Mouse (Mus musculus): ENCODE measurements around the gene Zbtb39. TPM values are rescaled to one million over a fixed set of nuclear protein-coding genes. Genes with fewer than 3 reads are reported as not detected.
A peak's percentile ranks its signal among the peaks of the same experiment; 100 is the strongest.

The Zbtb39 gene
- polyA plus RNA-seq, 1 experiment from 2014 or later: 1.0 TPM

DNA sequence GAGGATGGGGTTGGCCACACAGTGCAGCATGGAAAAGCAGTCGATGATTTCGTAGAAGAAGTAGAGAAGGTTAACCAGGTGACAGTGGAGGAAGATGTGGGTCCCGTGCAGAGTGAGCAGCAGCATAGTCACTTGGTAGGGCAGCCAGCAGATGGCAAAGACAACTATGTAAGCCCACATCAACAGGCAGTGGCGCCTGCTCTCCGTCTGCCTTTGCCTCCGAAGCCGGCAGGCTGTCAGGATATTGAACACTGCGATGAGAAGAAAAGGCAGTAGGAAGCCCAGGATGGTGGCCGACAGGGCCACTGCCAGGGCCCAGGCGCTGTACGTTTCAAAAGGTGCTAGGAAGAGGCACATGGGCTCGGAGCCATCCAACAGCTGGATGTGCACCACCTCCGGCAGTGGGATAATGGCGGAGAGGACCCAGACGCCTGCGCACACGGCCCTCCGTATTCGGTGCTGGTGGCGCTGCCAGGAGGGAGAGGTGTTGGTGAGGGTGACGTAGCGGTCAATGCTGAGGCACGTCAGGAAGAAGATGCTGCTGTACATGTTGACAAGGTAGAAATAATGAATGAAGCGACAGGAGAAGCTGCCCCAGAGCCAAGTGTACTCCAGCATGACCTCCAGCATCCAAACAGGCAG, 10.9 kb downstream of the Zbtb39 start:
- Histone ChIP-seq H3K4me2 (ENCODE audit: low read depth, low read length) (peak overlapping the region; percentile 53), H3K36me3 (replicated peaks; ENCODE audit: insufficient read depth, low read length) (peaks cover 7% of the 10 kb centered on the region), H3K4me1 (ENCODE audit: insufficient read depth) (peaks cover 41% of the 10 kb centered on the region), H3K27me3 (ENCODE audit: insufficient read depth, low read length) (no peaks in the 10 kb centered on the region), H3K9me3 (ENCODE audit: low read length) (no peaks in the 10 kb centered on the region), H3K9ac (replicated peaks) (peak overlapping the region; percentile 53), H3K27ac (ENCODE audit: low read depth) (peak overlapping the region; percentile 93), H3K4me3 (ENCODE audit: low read depth, low read length) (peak overlapping the region; percentile 24)
- 68% methylated on average over 24 of the region's 24 CpGs for WGBS (ENCODE audit: insufficient replicate concordance)
- ATAC-seq: no peak
- no peak for DNase-seq
- no peak for TF ChIP-seq EP300 (IDR thresholded peaks at IDR 0.05; ENCODE audit: low read depth)
- TF ChIP-seq CTCF (IDR thresholded peaks at IDR 0.05; ENCODE audit: low read depth): no peak

GRCm38 (mm10) chr10:127751548-127751947, 12.2 kb downstream of the Zbtb39 start, which contains the start of gene Gpr182:
Gene Gpr182, minus strand, starts transcription at chr10:127751732.
- Histone ChIP-seq H3K4me3 (ENCODE audit: low read depth, low read length) (peak within 1 kb of the TSS; percentile 24), H3K9me3 (ENCODE audit: low read length) (no peaks in the 10 kb centered on the region), H3K4me1 (ENCODE audit: insufficient read depth) (peaks cover 40% of the 10 kb centered on the region), H3K4me2 (ENCODE audit: low read depth, low read length) (peak within 1 kb of the TSS; percentile 53), H3K27ac (ENCODE audit: low read depth) (peak within 1 kb of the TSS; percentile 93), H3K27me3 (ENCODE audit: insufficient read depth, low read length) (no peaks in the 10 kb centered on the region), H3K36me3 (replicated peaks; ENCODE audit: insufficient read depth, low read length) (peaks cover 7% of the 10 kb centered on the region), H3K9ac (replicated peaks) (peak within 1 kb of the TSS; percentile 52)
- no peak for ATAC-seq
- WGBS (ENCODE audit: insufficient replicate concordance): 32% methylated on average over 8 of the region's 8 CpGs
- DNase-seq: no peak
- TF ChIP-seq CTCF (IDR thresholded peaks at IDR 0.05; ENCODE audit: low read depth): no peak
- TF ChIP-seq EP300 (IDR thresholded peaks at IDR 0.05; ENCODE audit: low read depth): peak; percentile 29; the same call in 1 of the 2 replicates

DNA sequence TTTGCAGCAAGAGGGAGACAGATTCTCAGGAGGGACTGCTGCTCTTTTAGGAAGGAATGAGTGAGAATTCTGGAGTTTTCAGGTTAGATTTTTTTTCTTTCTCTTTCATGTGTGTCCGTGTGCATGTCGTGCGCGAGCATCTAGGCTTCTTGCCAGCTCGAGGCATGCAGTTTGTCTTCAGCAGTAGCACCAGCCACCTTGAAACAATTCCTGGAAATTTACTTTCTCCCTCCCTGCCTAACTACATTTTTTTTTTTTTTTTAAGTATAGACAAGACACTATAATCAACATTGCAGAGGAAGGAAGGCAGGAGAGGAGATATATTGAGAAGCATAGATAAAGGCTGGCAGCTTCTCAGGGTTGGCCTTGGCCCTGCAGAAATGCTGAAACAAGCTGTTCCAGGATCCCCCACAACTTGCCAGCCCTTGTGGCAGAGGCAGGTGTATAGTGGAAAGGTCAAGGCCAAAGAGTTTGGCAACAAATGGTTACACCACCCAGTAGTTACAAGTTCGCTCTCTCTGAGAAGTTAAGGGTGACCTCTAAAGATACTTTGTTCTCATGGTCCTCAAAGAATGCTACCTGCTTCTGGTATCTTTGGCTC, 15.3 kb downstream of the Zbtb39 start:
- 48% methylated on average over 6 of the region's 6 CpGs for WGBS (ENCODE audit: insufficient replicate concordance)
- no peak overlapping the region for H3K4me3 ChIP-seq (ENCODE audit: low read depth, low read length)
- H3K36me3 ChIP-seq (replicated peaks; ENCODE audit: insufficient read depth, low read length): no peaks in the 10 kb centered on the region
- ATAC-seq (peak; percentile 31; the same call in 1 of the 2 replicates), DNase-seq (no peak)
- H3K27ac ChIP-seq (ENCODE audit: low read depth): peak overlapping the region; percentile 68
- no peak overlapping the region for H3K9ac ChIP-seq (replicated peaks)
- H3K4me2 ChIP-seq (ENCODE audit: low read depth, low read length): no peak overlapping the region; the same call in 1 of the 2 replicates
- H3K27me3 ChIP-seq (ENCODE audit: insufficient read depth, low read length): no peaks in the 10 kb centered on the region
- no peak for TF ChIP-seq CTCF (IDR thresholded peaks at IDR 0.05; ENCODE audit: low read depth)
- peak; percentile 59; the same call in 1 of the 2 replicates for TF ChIP-seq EP300 (IDR thresholded peaks at IDR 0.05; ENCODE audit: low read depth)
- H3K9me3 ChIP-seq (ENCODE audit: low read length): no peaks in the 10 kb centered on the region
- peaks cover 37% of the 10 kb centered on the region for H3K4me1 ChIP-seq (ENCODE audit: insufficient read depth)

GRCm38 (mm10) chr10:127755246-127755645, 15.9 kb downstream of the Zbtb39 start:
- H3K9me3 ChIP-seq (ENCODE audit: low read length): no peaks in the 10 kb centered on the region
- H3K27me3 ChIP-seq (ENCODE audit: insufficient read depth, low read length): no peaks in the 10 kb centered on the region
- peak; percentile 14; the same call in 1 of the 2 replicates for ATAC-seq
- no peak overlapping the region for H3K9ac ChIP-seq (replicated peaks)
- TF ChIP-seq CTCF (IDR thresholded peaks at IDR 0.05; ENCODE audit: low read depth) (no peak), EP300 (IDR thresholded peaks at IDR 0.05; ENCODE audit: low read depth) (no peak)
- no peak overlapping the region for H3K4me2 ChIP-seq (ENCODE audit: low read depth, low read length)
- no peaks in the 10 kb centered on the region for H3K36me3 ChIP-seq (replicated peaks; ENCODE audit: insufficient read depth, low read length)
- no peak for DNase-seq
- H3K4me3 ChIP-seq (ENCODE audit: low read depth, low read length): no peak overlapping the region
- H3K27ac ChIP-seq (ENCODE audit: low read depth): peak overlapping the region; percentile 68
- H3K4me1 ChIP-seq (ENCODE audit: insufficient read depth): peaks cover 32% of the 10 kb centered on the region
- 34% methylated on average over 3 of the region's 3 CpGs for WGBS (ENCODE audit: insufficient replicate concordance)

DNA sequence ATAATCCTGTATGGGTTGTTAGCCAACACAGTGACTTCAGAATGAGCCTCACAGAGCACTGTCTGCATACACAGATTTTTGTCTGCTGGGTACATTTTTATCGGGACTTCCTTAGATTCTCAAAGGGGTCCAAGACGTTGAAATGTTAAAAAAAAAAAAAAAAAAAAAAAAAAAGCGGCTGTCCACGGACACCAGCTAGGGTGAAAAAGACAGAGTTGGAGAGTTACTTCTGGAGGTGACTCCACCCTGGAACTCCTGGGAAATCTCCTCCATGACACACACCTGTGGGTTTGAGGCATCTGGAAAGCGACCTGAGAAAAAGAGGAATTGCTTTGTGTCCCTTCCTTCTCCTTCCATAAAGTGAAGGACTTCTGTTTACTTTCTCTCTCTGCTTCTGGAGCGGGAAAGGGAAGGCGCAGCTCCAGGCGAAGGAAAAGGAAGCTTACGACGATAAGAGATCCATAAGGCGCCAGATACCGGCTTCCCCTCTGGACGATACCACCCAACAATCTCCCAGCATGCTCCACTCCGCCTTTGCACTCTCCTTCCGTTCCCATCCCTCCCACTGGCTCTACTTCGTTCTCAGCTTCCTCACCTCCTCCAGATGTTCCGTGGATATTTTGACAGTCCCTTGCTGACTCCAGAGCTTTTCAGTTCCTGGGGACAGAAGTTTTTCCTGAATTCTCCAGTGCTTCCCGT, 16.6 kb downstream of the Zbtb39 start:
- no peaks in the 10 kb centered on the region for H3K36me3 ChIP-seq (replicated peaks; ENCODE audit: insufficient read depth, low read length)
- peak overlapping the region; percentile 56 for H3K4me2 ChIP-seq (ENCODE audit: low read depth, low read length)
- H3K4me1 ChIP-seq (ENCODE audit: insufficient read depth): peaks cover 33% of the 10 kb centered on the region
- no peaks in the 10 kb centered on the region for H3K9me3 ChIP-seq (ENCODE audit: low read length)
- H3K4me3 ChIP-seq (ENCODE audit: low read depth, low read length): peak overlapping the region; percentile 11; the same call in 1 of the 2 replicates
- TF ChIP-seq EP300 (IDR thresholded peaks at IDR 0.05; ENCODE audit: low read depth) (peak; percentile 61), CTCF (IDR thresholded peaks at IDR 0.05; ENCODE audit: low read depth) (no peak)
- H3K9ac ChIP-seq (replicated peaks): peak overlapping the region; percentile 39; the same call in 1 of the 2 replicates
- H3K27ac ChIP-seq (ENCODE audit: low read depth): peak overlapping the region; percentile 68
- WGBS (ENCODE audit: insufficient replicate concordance): 30% methylated on average over 18 of the region's 18 CpGs
- ATAC-seq (peak; percentile 22; the same call in 1 of the 2 replicates), DNase-seq (no peak)
- no peaks in the 10 kb centered on the region for H3K27me3 ChIP-seq (ENCODE audit: insufficient read depth, low read length)
